Mouse (Mus musculus): ENCODE data around the gene Ap5b1. TPM values are rescaled to one million over a fixed set of nuclear protein-coding genes. Genes with fewer than 3 reads are reported as not detected.
A peak's percentile ranks its signal among the peaks of the same experiment; 100 is the strongest.

Gene Ap5b1
- polyA plus RNA-seq, 1 experiment from 2014 or later = 11.5 TPM

DNA sequence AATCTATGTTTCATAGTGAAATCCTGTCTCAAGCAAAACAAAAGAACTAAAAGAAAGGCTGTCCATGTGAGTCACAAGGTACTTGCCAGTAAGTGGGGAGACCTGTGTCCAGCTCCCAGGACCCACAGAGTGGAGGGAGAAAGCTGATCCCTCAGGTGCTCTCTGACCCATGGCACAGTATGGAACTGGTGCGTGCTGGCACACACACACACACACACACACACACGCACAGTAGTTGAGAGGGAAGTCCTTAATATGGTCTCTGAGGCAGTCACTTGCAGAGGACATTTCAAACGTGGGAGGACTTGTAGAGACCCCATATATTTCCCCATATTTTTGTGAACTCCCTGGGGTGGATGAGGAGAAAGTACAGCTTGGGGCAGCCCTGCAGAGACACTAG, 5.9 kb upstream of the Ap5b1 start:
- Histone ChIP-seq H3K27ac (ENCODE audit: low read length) (peak overlapping the region; percentile 89), H3K4me3 (ENCODE audit: low read length) (peak overlapping the region; percentile 55), H3K9ac (replicated peaks; ENCODE audit: low read length) (peak overlapping the region; percentile 42; the same call in 1 of the 2 replicates), H3K36me3 (ENCODE audit: insufficient read depth, low read length) (no peaks in the 10 kb centered on the region), H3K4me1 (ENCODE audit: insufficient read depth, low read length) (peaks cover 55% of the 10 kb centered on the region), H3K9me3 (ENCODE audit: low read length) (no peaks in the 10 kb centered on the region), H3K4me2 (replicated peaks; ENCODE audit: low read depth, low read length) (peak overlapping the region; percentile 66), H3K27me3 (ENCODE audit: insufficient read depth, low read length) (peaks cover 37% of the 10 kb centered on the region)
- WGBS = 33% methylated on average over 3 of the region's 3 CpGs
- ATAC-seq (ENCODE audit: low FRiP score, low TSS enrichment) = no peak

DNA sequence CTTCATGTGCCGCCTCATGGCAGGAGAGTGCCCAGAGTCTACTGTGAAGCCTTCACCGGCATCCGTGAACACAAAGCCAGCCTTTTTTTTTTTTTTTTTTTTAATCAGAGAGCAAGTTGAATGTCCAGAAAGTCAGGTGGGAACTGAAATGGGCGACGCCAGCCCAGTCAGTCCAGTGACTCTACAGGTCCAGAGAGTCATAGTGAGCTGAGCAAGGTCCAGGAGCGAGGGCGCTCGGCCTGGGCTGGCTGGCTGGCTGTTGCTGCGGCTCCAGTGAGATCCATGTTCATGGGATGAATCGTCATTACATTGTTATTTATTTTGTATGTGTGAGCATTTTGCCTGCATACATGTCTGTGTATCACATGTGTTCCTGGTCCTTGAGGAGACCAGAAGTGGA, 5.0 kb upstream of the Ap5b1 start:
- Histone ChIP-seq H3K9me3 (ENCODE audit: low read length) (no peaks in the 10 kb centered on the region), H3K27ac (ENCODE audit: low read length) (no peak overlapping the region; the same call in 1 of the 2 replicates), H3K4me1 (ENCODE audit: insufficient read depth, low read length) (peaks cover 51% of the 10 kb centered on the region)

DNA sequence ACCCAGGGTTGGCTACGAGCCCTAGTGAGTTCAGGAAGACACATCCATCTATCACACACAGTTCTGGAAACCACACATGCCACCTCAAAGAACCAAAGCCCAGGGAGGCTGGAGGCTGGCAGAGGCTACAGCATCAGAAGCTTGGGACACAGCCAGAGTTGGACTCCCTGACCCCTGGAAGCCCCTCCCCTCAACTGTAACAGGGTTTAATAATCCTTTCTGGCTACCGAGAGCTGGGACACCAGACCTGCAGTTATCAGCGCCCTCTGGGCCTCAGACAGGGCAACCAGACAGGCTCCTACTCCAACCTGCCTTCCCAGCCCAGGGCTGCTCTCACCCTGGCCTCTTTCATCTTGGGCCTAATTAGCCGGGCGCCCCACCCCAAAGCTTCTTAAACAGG, 1.5 kb upstream of the Ap5b1 start:
- Histone ChIP-seq H3K36me3 (ENCODE audit: insufficient read depth, low read length) (peaks cover 20% of the 10 kb centered on the region; the same call in 1 of the 2 replicates), H3K9ac (replicated peaks; ENCODE audit: low read length) (peak overlapping the region; percentile 17; the same call in 1 of the 2 replicates), H3K27ac (ENCODE audit: low read length) (peak overlapping the region; percentile 52), H3K4me1 (ENCODE audit: insufficient read depth, low read length) (peaks cover 39% of the 10 kb centered on the region), H3K4me3 (ENCODE audit: low read length) (no peak overlapping the region), H3K9me3 (ENCODE audit: low read length) (no peaks in the 10 kb centered on the region), H3K4me2 (replicated peaks; ENCODE audit: low read depth, low read length) (peak overlapping the region; percentile 97; the same call in 1 of the 2 replicates), H3K27me3 (ENCODE audit: insufficient read depth, low read length) (peaks cover 12% of the 10 kb centered on the region)
- no peak for ATAC-seq (ENCODE audit: low FRiP score, low TSS enrichment)
- WGBS = 57% methylated on average over 5 of the region's 5 CpGs

More for the DNA sequence above, 5.0 kb upstream of the Ap5b1 start:
- WGBS = 86% methylated on average over 10 of the region's 10 CpGs
- Histone ChIP-seq H3K9ac (replicated peaks; ENCODE audit: low read length) (no peak overlapping the region), H3K27me3 (ENCODE audit: insufficient read depth, low read length) (peaks cover 37% of the 10 kb centered on the region), H3K4me3 (ENCODE audit: low read length) (no peak overlapping the region), H3K36me3 (ENCODE audit: insufficient read depth, low read length) (no peaks in the 10 kb centered on the region), H3K4me2 (replicated peaks; ENCODE audit: low read depth, low read length) (no peak overlapping the region)
- ATAC-seq (ENCODE audit: low FRiP score, low TSS enrichment) = no peak

DNA sequence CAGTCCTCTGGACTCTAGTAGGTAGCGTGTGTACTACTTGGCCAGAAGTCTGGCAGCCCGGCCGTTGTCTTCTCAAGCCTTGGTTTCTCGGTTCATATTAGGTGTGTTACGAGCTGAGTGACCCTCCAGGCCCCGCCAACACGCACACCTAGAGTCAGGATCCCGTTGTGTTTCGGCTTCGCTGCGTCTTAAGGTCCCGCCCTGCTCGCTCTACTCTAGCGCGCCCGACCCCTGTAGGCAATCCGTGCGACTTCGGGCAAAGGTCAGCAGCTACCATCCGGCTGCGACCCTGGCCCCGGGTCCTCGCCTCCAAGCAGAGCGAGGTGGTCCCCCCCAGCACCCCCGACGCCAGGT, 668 bp upstream of the Ap5b1 start:
- 3% methylated on average over 26 of the region's 26 CpGs for WGBS
- Histone ChIP-seq H3K4me1 (ENCODE audit: insufficient read depth, low read length) (peaks cover 32% of the 10 kb centered on the region), H3K4me2 (replicated peaks; ENCODE audit: low read depth, low read length) (peak overlapping the region; percentile 97), H3K9me3 (ENCODE audit: low read length) (no peaks in the 10 kb centered on the region), H3K4me3 (ENCODE audit: low read length) (peak overlapping the region; percentile 74), H3K36me3 (ENCODE audit: insufficient read depth, low read length) (peaks cover 24% of the 10 kb centered on the region), H3K9ac (replicated peaks; ENCODE audit: low read length) (peak overlapping the region; percentile 74), H3K27me3 (ENCODE audit: insufficient read depth, low read length) (peaks cover 5% of the 10 kb centered on the region; the same call in 1 of the 2 replicates), H3K27ac (ENCODE audit: low read length) (peak overlapping the region; percentile 95)
- ATAC-seq (ENCODE audit: low FRiP score, low TSS enrichment) = peak; percentile 39

DNA sequence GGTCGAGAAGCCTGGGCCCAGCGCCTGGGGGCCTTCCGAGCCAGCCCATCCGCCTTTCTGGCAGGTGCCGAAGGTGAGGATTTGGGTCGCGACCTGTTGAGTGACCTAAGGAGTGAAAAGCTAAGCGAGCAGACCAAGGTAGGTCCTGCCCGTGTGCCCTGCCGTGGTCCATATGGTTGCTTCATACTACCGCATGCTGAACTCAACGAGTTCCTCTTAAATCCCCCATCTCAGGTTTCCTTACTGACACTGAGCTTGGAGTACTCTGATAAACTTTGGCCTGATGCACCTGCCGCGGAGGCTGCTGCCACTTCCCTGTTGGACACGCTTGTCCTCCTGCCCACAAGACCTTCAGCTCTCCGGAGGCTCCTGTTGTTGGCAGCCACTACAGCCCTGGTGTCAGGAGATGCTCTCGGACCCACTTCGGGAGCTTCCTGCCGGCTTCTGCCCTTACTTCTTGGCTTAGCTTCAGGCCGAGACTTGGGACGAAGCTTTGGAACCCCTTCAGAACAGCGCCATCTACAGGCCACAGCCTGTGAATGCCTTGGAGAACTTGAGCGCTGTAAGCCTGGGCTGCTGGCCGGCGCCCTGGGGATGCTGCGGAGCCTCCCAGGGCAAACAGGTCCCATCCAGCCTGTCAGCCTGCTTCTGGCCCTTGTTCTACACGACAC, 780 bp downstream of the Ap5b1 start:
- Histone ChIP-seq H3K9me3 (ENCODE audit: low read length) (no peaks in the 10 kb centered on the region), H3K27me3 (ENCODE audit: insufficient read depth, low read length) (peaks cover 3% of the 10 kb centered on the region; the same call in 1 of the 2 replicates), H3K4me3 (ENCODE audit: low read length) (peak overlapping the region; percentile 74), H3K36me3 (ENCODE audit: insufficient read depth, low read length) (peaks cover 29% of the 10 kb centered on the region), H3K4me2 (replicated peaks; ENCODE audit: low read depth, low read length) (peak overlapping the region; percentile 97), H3K27ac (ENCODE audit: low read length) (peak overlapping the region; percentile 95), H3K9ac (replicated peaks; ENCODE audit: low read length) (peak overlapping the region; percentile 74), H3K4me1 (ENCODE audit: insufficient read depth, low read length) (peaks cover 30% of the 10 kb centered on the region)
- 8% methylated on average over 27 of the region's 27 CpGs for WGBS
- peak; percentile 20 for ATAC-seq (ENCODE audit: low FRiP score, low TSS enrichment)

DNA sequence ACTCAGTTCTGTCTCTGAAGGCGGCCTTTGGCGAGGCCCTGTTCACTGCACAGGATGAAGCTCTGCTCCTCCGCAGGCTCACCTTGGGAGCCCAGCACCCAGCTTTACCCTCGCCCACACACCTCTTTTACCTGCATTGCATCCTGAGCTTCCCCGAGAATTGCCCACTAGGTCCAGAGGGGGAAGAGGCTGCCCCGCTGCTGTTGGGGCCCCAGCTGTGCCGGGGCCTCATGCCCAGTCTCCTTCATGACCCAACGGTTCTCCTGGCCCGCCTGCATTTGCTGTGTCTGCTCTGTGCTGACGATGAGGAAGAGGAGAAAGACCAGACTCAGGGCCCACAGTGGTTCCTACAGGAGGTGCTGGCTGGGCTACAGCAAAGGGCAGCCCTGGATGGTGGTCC, 1.7 kb downstream of the Ap5b1 start:
- 92% methylated on average over 10 of the region's 10 CpGs for WGBS
- Histone ChIP-seq H3K4me2 (replicated peaks; ENCODE audit: low read depth, low read length) (no peak overlapping the region), H3K9ac (replicated peaks; ENCODE audit: low read length) (no peak overlapping the region), H3K27me3 (ENCODE audit: insufficient read depth, low read length) (peaks cover 3% of the 10 kb centered on the region; the same call in 1 of the 2 replicates), H3K36me3 (ENCODE audit: insufficient read depth, low read length) (peaks cover 29% of the 10 kb centered on the region), H3K27ac (ENCODE audit: low read length) (no peak overlapping the region), H3K4me1 (ENCODE audit: insufficient read depth, low read length) (peaks cover 30% of the 10 kb centered on the region), H3K4me3 (ENCODE audit: low read length) (no peak overlapping the region), H3K9me3 (ENCODE audit: low read length) (no peaks in the 10 kb centered on the region)
- ATAC-seq (ENCODE audit: low FRiP score, low TSS enrichment) = no peak

DNA sequence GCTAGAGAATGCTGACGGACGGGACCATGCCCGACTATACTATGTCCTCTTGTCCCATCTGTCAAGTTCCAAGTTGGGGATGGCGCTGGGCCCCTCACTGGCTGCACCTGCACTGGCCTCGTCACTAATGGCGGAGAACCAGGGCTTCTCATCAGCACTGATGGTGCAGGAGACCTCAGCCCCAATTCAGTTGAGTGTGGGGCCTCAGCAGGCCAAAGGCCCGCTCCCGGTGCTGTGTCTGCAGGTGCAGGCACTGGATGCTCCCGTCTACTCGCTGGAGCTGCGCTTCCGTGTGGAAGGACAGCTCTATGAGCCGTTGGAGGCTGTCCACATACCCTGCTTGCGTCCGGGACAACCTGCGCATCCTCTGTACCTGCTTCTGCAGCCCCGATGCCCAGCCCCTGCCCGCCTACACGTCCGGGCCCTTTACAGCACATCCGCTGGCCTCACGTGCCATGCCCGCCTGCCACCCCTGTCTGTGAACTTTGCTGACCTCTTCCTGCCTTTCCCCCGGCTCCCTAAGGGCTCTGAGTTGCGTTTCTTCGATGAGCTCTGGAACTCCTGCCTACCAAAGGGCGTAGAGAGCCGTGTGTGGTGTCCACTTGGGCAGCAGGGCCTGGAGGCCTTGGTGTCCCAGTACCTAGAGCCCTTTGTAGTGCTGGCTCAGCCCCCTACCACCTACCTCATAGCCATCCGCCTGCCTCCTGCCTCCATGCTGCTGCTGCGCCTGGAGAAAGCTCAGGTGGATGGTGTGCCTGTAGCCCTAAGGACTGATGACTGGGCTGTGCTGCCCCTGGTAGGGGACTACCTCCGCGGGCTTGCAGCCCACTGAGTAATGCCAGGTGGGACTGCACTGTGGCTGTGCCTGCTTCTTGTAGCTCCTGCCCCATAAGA, 2.8 kb downstream of the Ap5b1 start:
- WGBS = 90% methylated on average over 32 of the region's 32 CpGs
- H3K4me1 ChIP-seq (ENCODE audit: insufficient read depth, low read length) = peaks cover 28% of the 10 kb centered on the region
- no peak overlapping the region for H3K9ac ChIP-seq (replicated peaks; ENCODE audit: low read length)
- peaks cover 29% of the 10 kb centered on the region for H3K36me3 ChIP-seq (ENCODE audit: insufficient read depth, low read length)
- H3K27ac ChIP-seq (ENCODE audit: low read length) = no peak overlapping the region
- peaks cover under 1% of the 10 kb centered on the region; the same call in 1 of the 2 replicates for H3K27me3 ChIP-seq (ENCODE audit: insufficient read depth, low read length)
- no peak overlapping the region for H3K4me2 ChIP-seq (replicated peaks; ENCODE audit: low read depth, low read length)
- H3K4me3 ChIP-seq (ENCODE audit: low read length) = no peak overlapping the region
- ATAC-seq (ENCODE audit: low FRiP score, low TSS enrichment) = no peak
- H3K9me3 ChIP-seq (ENCODE audit: low read length) = no peaks in the 10 kb centered on the region

DNA sequence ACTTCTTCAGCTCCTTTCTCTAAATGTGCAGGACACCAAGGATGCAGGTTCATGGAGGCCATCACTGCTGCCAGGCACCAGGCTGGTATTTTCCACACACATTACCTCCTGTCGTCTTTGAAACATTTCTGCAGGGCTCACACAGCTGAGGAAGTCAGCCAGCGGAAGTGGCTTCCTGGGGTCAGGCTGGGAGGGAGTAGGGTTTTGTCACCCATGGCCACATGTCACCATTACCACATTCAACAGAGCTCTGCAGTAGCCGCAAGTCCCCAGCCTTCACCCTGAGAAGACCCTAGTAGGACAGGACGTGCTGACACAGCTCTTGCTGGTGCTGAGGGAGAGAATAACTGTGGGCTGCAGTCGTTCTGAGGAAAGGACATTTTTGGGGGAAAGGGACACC, 4.0 kb downstream of the Ap5b1 start:
- H3K27ac ChIP-seq (ENCODE audit: low read length) = no peak overlapping the region
- peaks cover 16% of the 10 kb centered on the region for H3K4me1 ChIP-seq (ENCODE audit: insufficient read depth, low read length)
- H3K27me3 ChIP-seq (ENCODE audit: insufficient read depth, low read length) = no peaks in the 10 kb centered on the region
- no peak overlapping the region for H3K4me3 ChIP-seq (ENCODE audit: low read length)
- no peaks in the 10 kb centered on the region for H3K9me3 ChIP-seq (ENCODE audit: low read length)
- no peak for ATAC-seq (ENCODE audit: low FRiP score, low TSS enrichment)
- no peak overlapping the region for H3K9ac ChIP-seq (replicated peaks; ENCODE audit: low read length)
- peaks cover 29% of the 10 kb centered on the region for H3K36me3 ChIP-seq (ENCODE audit: insufficient read depth, low read length)
- no peak overlapping the region for H3K4me2 ChIP-seq (replicated peaks; ENCODE audit: low read depth, low read length)
- WGBS = 73% methylated on average over 5 of the region's 5 CpGs

DNA sequence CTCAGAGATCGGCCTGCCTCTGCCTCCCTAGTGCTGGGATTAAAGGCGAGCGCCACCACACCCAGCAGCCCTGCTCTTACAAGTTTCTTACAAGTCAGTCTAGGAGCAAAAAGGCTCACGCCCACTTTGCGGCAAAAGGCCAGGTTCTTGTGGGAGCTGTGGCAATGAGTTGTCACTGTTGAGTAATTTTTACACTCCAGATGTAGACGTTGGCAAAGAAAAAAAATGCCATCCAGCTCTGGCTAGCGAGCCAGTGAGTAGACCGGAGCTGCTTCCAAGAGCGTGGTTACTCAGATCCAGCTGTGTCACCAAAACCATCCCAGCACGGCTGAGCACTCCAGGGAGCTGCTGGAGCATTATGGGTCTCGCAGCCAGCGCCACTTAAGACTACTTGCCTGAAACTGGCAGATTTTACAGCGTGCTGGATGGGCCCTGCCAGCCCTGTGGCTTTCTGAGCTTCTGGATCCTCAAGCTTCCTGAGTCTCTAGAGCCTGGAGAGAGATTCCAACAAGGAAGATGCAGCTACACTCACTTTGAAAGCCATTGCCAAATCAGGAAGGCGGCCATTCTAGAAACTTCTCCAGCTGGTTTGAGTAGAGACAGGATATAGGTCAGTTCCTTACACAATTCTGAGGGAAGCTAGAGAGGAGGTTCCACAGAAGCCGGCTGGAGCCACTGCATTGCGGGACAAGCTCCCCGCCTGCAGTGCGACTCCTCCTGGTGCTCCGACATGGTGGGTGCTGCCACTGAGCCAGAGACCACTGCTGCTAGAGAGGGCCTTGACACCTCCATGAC, 4.7 kb downstream of the Ap5b1 start:
- Histone ChIP-seq H3K36me3 (ENCODE audit: insufficient read depth, low read length) (peaks cover 29% of the 10 kb centered on the region), H3K4me3 (ENCODE audit: low read length) (no peak overlapping the region), H3K4me2 (replicated peaks; ENCODE audit: low read depth, low read length) (no peak overlapping the region), H3K4me1 (ENCODE audit: insufficient read depth, low read length) (peaks cover 11% of the 10 kb centered on the region; the same call in 1 of the 2 replicates), H3K27me3 (ENCODE audit: insufficient read depth, low read length) (no peaks in the 10 kb centered on the region), H3K27ac (ENCODE audit: low read length) (0 out of 2 replicates have a peak overlapping the region, but pooled peaks have one; percentile 14), H3K9me3 (ENCODE audit: low read length) (no peaks in the 10 kb centered on the region), H3K9ac (replicated peaks; ENCODE audit: low read length) (no peak overlapping the region)
- WGBS = 82% methylated on average over 19 of the region's 19 CpGs
- ATAC-seq (ENCODE audit: low FRiP score, low TSS enrichment) = no peak

Data from kidney, embryonic 16.5 days (tissue).